ENCODE assay signal across 8 mouse cellular contexts in the genomic region with DNA sequence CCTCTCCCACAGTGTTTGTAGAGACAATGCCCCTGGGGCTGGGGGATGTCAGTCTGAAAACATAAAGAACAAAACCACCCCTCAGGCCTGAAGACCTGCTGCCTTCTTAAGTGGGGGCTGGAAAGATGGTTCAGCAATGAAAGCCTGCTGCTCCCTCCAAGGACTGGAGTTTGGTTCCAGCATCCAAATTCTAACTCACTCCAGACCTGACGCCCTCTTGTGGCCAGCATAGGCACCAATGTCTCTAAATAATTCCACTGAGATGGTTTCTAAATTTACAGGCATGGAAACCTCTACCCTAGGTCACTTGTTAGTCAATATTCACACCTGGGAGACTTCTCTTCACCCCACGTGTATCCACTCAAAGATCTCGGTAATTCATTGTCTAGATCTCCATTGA. TPM values are rescaled to one million over a fixed set of nuclear protein-coding genes. Genes with fewer than 3 reads are reported as not detected.
DNase-seq lines count a peak whose midpoint lies in the region; ATAC-seq and TF ChIP-seq lines count a peak whose summit lies in the region.
"Had no signal": no experiment of that assay in that cellular context is flagged by ENCODE, and none has a peak within 500 bp of the region (broad histone marks: within the 10 kb centered on the region; RNA-seq: fewer than 3 reads in every experiment).

No protein-coding gene starts in this region.

- H3K4me3 ChIP-seq in hindbrain, embryonic 11.5 days (ENCODE audit: low read depth, low read length): no peak overlapping the region
- no peak overlapping the region for H3K4me3 ChIP-seq in hindbrain, embryonic 14.5 days (replicated peaks; ENCODE audit: low read length)
- no peak overlapping the region for H3K4me3 ChIP-seq in testis, adult 2 months (ENCODE audit: control insufficient read depth, low read depth, low read length)
- H3K4me3 ChIP-seq: embryonic facial prominence, embryonic 15.5 days had no signal

- no peaks in the 10 kb centered on the region for H3K4me1 ChIP-seq in hindbrain, embryonic 11.5 days (replicated peaks; ENCODE audit: control insufficient read depth, insufficient read depth, low read length)
- no peaks in the 10 kb centered on the region for H3K4me1 ChIP-seq in hindbrain, embryonic 14.5 days (replicated peaks; ENCODE audit: control insufficient read depth, insufficient read depth, low read length)
- H3K4me1 ChIP-seq in testis, adult 2 months (ENCODE audit: control insufficient read depth, insufficient read depth, low read length): no peaks in the 10 kb centered on the region
- H3K4me1 ChIP-seq: embryonic facial prominence, embryonic 15.5 days had no signal

- WGBS in hindbrain, embryonic 11.5 days: 36% methylated on average over 3 of the region's 3 CpGs
- 27% methylated on average over 3 of the region's 3 CpGs for WGBS in hindbrain, embryonic 14.5 days

- no peak overlapping the region for H3K27ac ChIP-seq in hindbrain, embryonic 11.5 days (ENCODE audit: low read depth, low read length)
- no peak overlapping the region for H3K27ac ChIP-seq in hindbrain, embryonic 14.5 days
- H3K27ac ChIP-seq in testis, adult 2 months (ENCODE audit: control insufficient read depth, insufficient read depth, low read depth, low read length): no peak overlapping the region
- H3K27ac ChIP-seq: embryonic facial prominence, embryonic 15.5 days had no signal

- H3K27me3 ChIP-seq in hindbrain, embryonic 11.5 days (ENCODE audit: control insufficient read depth, insufficient read depth, low read length): no peaks in the 10 kb centered on the region
- H3K27me3 ChIP-seq in hindbrain, embryonic 14.5 days (ENCODE audit: control insufficient read depth, insufficient read depth, low read length): no peaks in the 10 kb centered on the region
- no peaks in the 10 kb centered on the region for H3K27me3 ChIP-seq in testis, adult 2 months (ENCODE audit: control insufficient read depth, insufficient read depth, low read length)
- H3K27me3 ChIP-seq: embryonic facial prominence, embryonic 15.5 days had no signal

- H3K9ac ChIP-seq in hindbrain, embryonic 11.5 days (ENCODE audit: low read depth, low read length): no peak overlapping the region
- no peak overlapping the region for H3K9ac ChIP-seq in hindbrain, embryonic 14.5 days
- H3K9ac ChIP-seq: embryonic facial prominence, embryonic 15.5 days had no signal

- ATAC-seq in hindbrain, embryonic 11.5 days (ENCODE audit: low FRiP score): no peak
- no peak for ATAC-seq in hindbrain, embryonic 14.5 days (ENCODE audit: low FRiP score)

- H3K36me3 ChIP-seq in hindbrain, embryonic 11.5 days (ENCODE audit: control insufficient read depth, insufficient read depth, low read length): no peaks in the 10 kb centered on the region
- no peaks in the 10 kb centered on the region for H3K36me3 ChIP-seq in hindbrain, embryonic 14.5 days (replicated peaks; ENCODE audit: control insufficient read depth, insufficient read depth)
- no peaks in the 10 kb centered on the region for H3K36me3 ChIP-seq in testis, adult 2 months (ENCODE audit: control insufficient read depth, insufficient read depth, low read length)
- H3K36me3 ChIP-seq: embryonic facial prominence, embryonic 15.5 days had no signal

- 0 out of 2 replicates have a peak, but pooled peaks have one; percentile 16 for TF ChIP-seq CTCF in testis, adult 2 months (IDR thresholded peaks at IDR 0.05; ENCODE audit: control insufficient read depth, insufficient read depth, insufficient replicate concordance, low read depth, low read length)

- TF ChIP-seq POLR2A in testis, adult 2 months (IDR thresholded peaks at IDR 0.05; ENCODE audit: control insufficient read depth, low read depth, low read length): no peak

- H3K4me2 ChIP-seq in hindbrain, embryonic 11.5 days (replicated peaks; ENCODE audit: low read depth, low read length): no peak overlapping the region
- no peak overlapping the region for H3K4me2 ChIP-seq in hindbrain, embryonic 14.5 days (replicated peaks)
- H3K4me2 ChIP-seq: embryonic facial prominence, embryonic 15.5 days had no signal

- no peaks in the 10 kb centered on the region for H3K9me3 ChIP-seq in hindbrain, embryonic 11.5 days (ENCODE audit: control insufficient read depth, low read length)
- no peaks in the 10 kb centered on the region for H3K9me3 ChIP-seq in hindbrain, embryonic 14.5 days (ENCODE audit: control insufficient read depth, low read length)
- H3K9me3 ChIP-seq: embryonic facial prominence, embryonic 15.5 days had no signal

- peak; percentile 58 for DNase-seq in hindbrain, embryonic 11.5 days (ENCODE audit: low spot score)
- no peak for DNase-seq in hindbrain, embryonic 14.5 days (ENCODE audit: low spot score)
- DNase-seq in testis, postnatal 14 days (ENCODE audit: low spot score): no peak
- DNase-seq in brain, adult 2 months (ENCODE audit: low read depth, low spot score): peak; percentile 54
- peak; percentile 60 for DNase-seq in lung, postnatal 36 days
- DNase-seq in urinary bladder, postnatal 36 days (ENCODE audit: low spot score in 2 of 2): no peak

RNA-seq across cellular contexts. Expression of a gene that starts 18.4 kb away (rescaled TPM):
- not detected in 2 replicates for polyA plus RNA-seq in hindbrain, embryonic 11.5 days (2014; fragmentation: Nextera tagmentation; extraction: Ambion mirVana)
- polyA plus RNA-seq in hindbrain, embryonic 14.5 days (2014; fragmentation: Nextera tagmentation; extraction: Ambion mirVana): not detected in 2 replicates
- 2.4 and 2.8 TPM in 2 replicates for polyA plus RNA-seq in testis, adult 2 months (2012; rRNA removed)
- polyA plus RNA-seq: embryonic facial prominence, embryonic 15.5 days had no signal

RNA-seq across cellular contexts. Expression of a gene that starts 19.8 kb away (rescaled TPM):
- polyA plus RNA-seq in hindbrain, embryonic 11.5 days (2014; fragmentation: Nextera tagmentation; extraction: Ambion mirVana): not detected in 2 replicates
- polyA plus RNA-seq in hindbrain, embryonic 14.5 days (2014; fragmentation: Nextera tagmentation; extraction: Ambion mirVana): not detected in 2 replicates
- 1,338 and 1,445 TPM in 2 replicates for polyA plus RNA-seq in testis, adult 2 months (2012; rRNA removed)
- polyA plus RNA-seq: embryonic facial prominence, embryonic 15.5 days had no signal

RNA-seq across cellular contexts. Expression of a gene that starts 21.7 kb away (rescaled TPM):
- polyA plus RNA-seq in hindbrain, embryonic 11.5 days (2014; fragmentation: Nextera tagmentation; extraction: Ambion mirVana): not detected in 2 replicates
- polyA plus RNA-seq in hindbrain, embryonic 14.5 days (2014; fragmentation: Nextera tagmentation; extraction: Ambion mirVana): not detected in 2 replicates
- 629 and 638 TPM in 2 replicates for polyA plus RNA-seq in testis, adult 2 months (2012; rRNA removed)
- polyA plus RNA-seq: embryonic facial prominence, embryonic 15.5 days had no signal

Comparison
In these comparisons a context has a peak if more than half of its experiments do, and no peak if none do; other contexts are left out.
1. DNase-seq: peak in hindbrain, embryonic 11.5 days (single experiment), brain, adult 2 months (single experiment) and lung, postnatal 36 days (single experiment); none in hindbrain, embryonic 14.5 days (single experiment), testis, postnatal 14 days (single experiment) and urinary bladder, postnatal 36 days (0 of 2).
2. RNA of a gene that starts 19.8 kb away (polyA plus RNA-seq): 1,338 to 1,445 TPM in testis, adult 2 months; not detected in hindbrain, embryonic 11.5 days and not detected in hindbrain, embryonic 14.5 days; every median in the first group is over 1,000 times any median in the second.
3. RNA of a gene that starts 21.7 kb away (polyA plus RNA-seq): 629 to 638 TPM in testis, adult 2 months; not detected in hindbrain, embryonic 14.5 days and not detected in hindbrain, embryonic 11.5 days; every median in the first group is over 100 times any median in the second.